Mouse (Mus musculus) gastrocnemius, adult 2 months (tissue): ENCODE data around the gene Boc. TPM values are rescaled to one million over a fixed set of nuclear protein-coding genes. Genes with fewer than 3 reads are reported as not detected.
A peak's percentile ranks its signal among the peaks of the same experiment; 100 is the strongest.
"Not testable (repeated sequence)": the region's sequence is repeated elsewhere in the genome, so short reads cannot be mapped to it uniquely, and the experiment has no call there.

Source experiments
- DNase-seq: peaks from one replicate; pipeline ENCODE4 v3.0.0; 2022
- H3K27ac ChIP-seq: fragments of 200-600 bp; 2 replicates; pipeline ENCODE4 v1.8.1; 2022; ENCODE audit warnings: mild to moderate bottlenecking
- H3K4me3 ChIP-seq: fragments of 200-600 bp; 2 replicates; pipeline ENCODE4 v1.8.1; 2022; ENCODE audit warnings: mild to moderate bottlenecking, moderate library complexity
- CTCF ChIP-seq: fragments of 200-600 bp; IDR thresholded peaks from 2 replicates; pipeline ENCODE4 v1.8.1; 2022; ENCODE audit warnings: antibody characterized with exemption, mild to moderate bottlenecking, moderate library complexity
- intact Hi-C: fragments of 180-260 bp; cut with DNase I; formaldehyde crosslinking; loops from one replicate; pipeline ENCODE4 v1.15.1; 2025
- microRNA-seq: library from miRNA; unstranded; fragments of <30 nt; microRNA quantifications from one replicate; pipeline ENCODE4 v1.2.0, GENCODE M21; 2021
- total RNA-seq, 2 experiments: library from RNA; stranded (reverse); gene quantifications; 2 replicates each; pipeline ENCODE4 v1.2.3; 2021

Gene Boc
- total RNA-seq, 2 experiments from 2014 or later = 2.6 to 5.0 TPM

- H3K27ac ChIP-seq = no peak overlapping the region
- H3K4me3 ChIP-seq = no peak overlapping the region
- intact Hi-C loops = no loop called here
- no peak for TF ChIP-seq CTCF
- no peak for DNase-seq
Observed at GRCm38 (mm10) chr16:44460922-44461321, 97.8 kb downstream of the Boc start.

GRCm38 (mm10) chr16:44458826-44459225, 99.9 kb downstream of the Boc start:
- intact Hi-C loops = no loop called here
- DNase-seq = no peak

GRCm38 (mm10) chr16:44457858-44458257, 100.8 kb downstream of the Boc start:
- no peak overlapping the region for H3K27ac ChIP-seq

More at GRCm38 (mm10) chr16:44458826-44459225, 99.9 kb downstream of the Boc start:
- no peak for TF ChIP-seq CTCF
- Histone ChIP-seq H3K27ac (no peak overlapping the region), H3K4me3 (no peak overlapping the region)

GRCm38 (mm10) chr16:44441913-44442312, 116.8 kb downstream of the Boc start:
- DNase-seq = not testable (repeated sequence)

More at GRCm38 (mm10) chr16:44457858-44458257, 100.8 kb downstream of the Boc start:
- intact Hi-C loops = no loop called here
- DNase-seq = no peak
- no peak for TF ChIP-seq CTCF
- no peak overlapping the region for H3K4me3 ChIP-seq

GRCm38 (mm10) chr16:44435481-44435880, 123.2 kb downstream of the Boc start:
- intact Hi-C loops = loop anchor here (10.0 kb wide), 1 partner anchor 191 kb away; no protein-coding TSS in a partner anchor
- H3K4me3 ChIP-seq = no peak overlapping the region
- peak overlapping the region; percentile 72 for H3K27ac ChIP-seq
- DNase-seq = peak; percentile 16
- peak; percentile 52 for TF ChIP-seq CTCF

More at GRCm38 (mm10) chr16:44441913-44442312, 116.8 kb downstream of the Boc start:
- H3K27ac ChIP-seq, intact Hi-C loops, H3K4me3 ChIP-seq: not testable (repeated sequence)

Small RNA genes lying within 50 kb of the gene (microRNA-seq; reads per million reads assigned to microRNA genes)
- not detected for gene Mir3081

Other genes starting within 250 kb of the Boc start
- gene Sidt1, start 225.7 kb downstream of the Boc start, total RNA-seq = under 1 TPM; 0.08 to 0.11 TPM
- 1 to 10 TPM; 6.6 to 7.7 TPM for gene Spice1, start 211.8 kb downstream of the Boc start, total RNA-seq
- gene Cfap44, start 164.1 kb downstream of the Boc start, total RNA-seq = not detected
- 1 to 10 TPM; 3.2 to 3.4 TPM for gene Nepro, start 165.4 kb upstream of the Boc start, total RNA-seq
- 10 to 100 TPM in 1 of 2 experiments, 1 to 10 TPM in 1; 8.3 to 10.5 TPM for gene Gtpbp8, start 187.5 kb upstream of the Boc start, total RNA-seq
- gene Cd200r1, start 206.8 kb upstream of the Boc start, total RNA-seq = under 1 TPM in 1 of 2 experiments, not detected in 1; 0.11 TPM